Mouse (Mus musculus): ENCODE measurements around the gene Taf4.

Gene Taf4

GRCm38 (mm10) chr2:179976628-179977343, at the start of gene Taf4:
Gene Taf4 (minus strand): TSS chr2:179976646.
- DNase-seq (ENCODE audit: low spot score) = peak; percentile 86

- no peak for DNase-seq (ENCODE audit: low spot score)
Observed at GRCm38 (mm10) chr2:180025861-180026200, 49.4 kb upstream of the Taf4 start.

- peak; percentile 38 for DNase-seq (ENCODE audit: low spot score)
Observed at GRCm38 (mm10) chr2:180025135-180025860, 48.9 kb upstream of the Taf4 start.

DNA sequence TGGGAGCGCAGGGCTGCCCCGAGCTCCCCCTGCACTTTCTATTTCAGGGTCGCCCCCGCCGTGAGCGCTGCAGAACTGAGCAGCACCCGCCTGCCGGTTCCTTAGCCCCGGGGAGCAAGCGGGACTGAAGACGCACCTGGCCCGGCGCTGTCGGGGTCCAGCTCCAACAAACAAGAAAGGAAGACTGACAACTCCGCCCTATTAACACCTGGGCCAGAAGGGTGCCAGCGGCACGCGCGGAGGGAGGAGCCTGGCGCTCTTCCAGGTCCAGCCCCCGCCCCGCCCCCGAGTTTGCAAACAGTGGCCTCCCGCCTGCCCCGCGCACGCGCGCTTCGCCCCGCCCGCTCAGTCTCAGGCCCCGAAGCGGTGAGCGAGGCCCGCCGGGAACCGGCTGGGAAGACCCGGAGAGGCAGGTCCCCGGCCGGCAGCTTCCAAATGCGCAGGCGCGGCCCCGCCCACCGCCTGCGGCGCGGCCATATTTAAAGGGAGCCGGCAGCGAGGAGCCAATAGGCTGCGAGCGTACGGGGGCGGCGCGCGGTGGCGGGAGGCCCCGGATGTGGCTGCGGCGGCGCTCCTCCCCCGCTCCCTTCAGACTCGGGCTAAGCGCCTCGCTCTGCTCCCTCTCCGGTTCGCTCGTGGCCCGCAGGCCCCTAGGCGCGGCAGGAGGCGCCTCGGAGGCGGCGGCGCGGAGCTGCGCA, 48.1 kb upstream of the Taf4 start, which contains the start of gene Lsm14b:
Gene Lsm14b (plus strand): TSS at position 587 of the 698 bp plus-strand sequence.
- peak; percentile 98 for DNase-seq (ENCODE audit: low spot score)

DNA sequence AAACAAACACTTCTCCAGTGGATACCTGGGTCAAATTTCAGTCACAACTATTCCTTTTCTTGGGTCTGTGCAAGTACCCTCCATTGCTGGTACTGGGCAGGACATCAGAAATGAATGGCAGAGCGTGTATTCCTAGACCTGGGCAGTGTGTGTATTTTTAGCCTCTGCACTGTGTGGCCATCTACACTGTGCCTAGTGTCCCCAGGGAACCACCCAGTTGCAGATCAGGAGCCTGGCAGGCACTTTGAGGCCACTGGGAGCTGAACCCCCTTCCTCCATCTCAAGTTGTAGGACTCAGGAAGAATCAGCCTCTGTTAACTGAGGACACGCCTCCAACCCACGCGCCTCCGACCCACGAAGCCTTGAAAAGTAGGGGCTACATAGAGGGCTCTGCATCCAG, 46.3 kb upstream of the Taf4 start:
- DNase-seq (ENCODE audit: low spot score) = no peak

- no peak for DNase-seq (ENCODE audit: low spot score)
Observed at GRCm38 (mm10) chr2:180020919-180021318, 44.5 kb upstream of the Taf4 start.

DNA sequence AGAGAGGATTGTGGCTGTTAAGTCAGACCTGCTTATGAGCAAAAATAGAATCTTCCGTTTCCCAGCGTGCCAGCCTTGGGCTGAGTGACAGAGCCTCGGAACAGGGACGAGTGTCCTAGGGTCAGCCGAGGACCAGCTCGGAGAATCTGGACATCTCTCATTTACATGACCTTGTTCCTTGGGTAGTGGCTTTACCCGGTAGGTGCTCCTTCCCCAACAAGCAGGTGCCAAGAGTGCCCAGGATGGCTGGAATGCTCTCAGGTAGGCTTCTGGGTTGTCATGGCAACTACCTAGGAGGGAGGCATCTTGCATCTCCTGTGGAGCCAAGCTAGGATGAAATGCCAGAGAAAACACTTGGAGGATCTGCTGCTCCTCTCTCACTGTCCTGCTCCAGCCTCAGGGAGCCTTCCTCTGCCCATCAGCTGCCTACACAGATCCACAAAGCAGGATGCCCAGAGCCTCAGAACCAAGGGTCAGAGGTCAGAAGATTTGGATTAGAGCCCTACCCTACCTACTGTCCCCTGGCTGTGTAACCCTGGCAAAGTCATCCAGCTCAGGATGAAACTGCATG, 43.7 kb upstream of the Taf4 start:
- DNase-seq (ENCODE audit: low spot score) = no peak

GRCm38 (mm10) chr2:180018573-180018972, 42.1 kb upstream of the Taf4 start:
- DNase-seq (ENCODE audit: low spot score) = no peak

DNA sequence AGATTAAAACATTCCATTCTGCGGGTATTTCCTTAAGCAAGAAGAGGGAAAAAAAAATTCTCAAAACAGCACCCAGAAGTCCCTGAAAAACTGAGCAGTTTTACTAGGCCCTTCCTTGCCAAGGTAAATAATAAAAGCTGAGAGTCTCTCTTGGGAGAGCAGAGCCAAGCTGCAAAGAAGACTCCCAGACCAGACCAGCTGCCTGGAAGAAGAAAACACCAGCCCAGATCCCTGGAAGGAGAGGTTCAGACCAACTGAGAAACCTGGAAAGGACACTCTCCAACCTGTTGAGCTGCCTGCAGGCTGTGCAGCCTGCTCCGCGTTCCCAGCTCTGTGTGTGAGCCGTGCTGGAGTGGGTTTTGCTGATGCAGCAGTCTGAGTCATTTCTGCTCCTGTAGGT, 41.2 kb upstream of the Taf4 start:
- no peak for DNase-seq (ENCODE audit: low spot score)

GRCm38 (mm10) chr2:180013686-180014085, 37.2 kb upstream of the Taf4 start:
- no peak for DNase-seq (ENCODE audit: low spot score)

DNA sequence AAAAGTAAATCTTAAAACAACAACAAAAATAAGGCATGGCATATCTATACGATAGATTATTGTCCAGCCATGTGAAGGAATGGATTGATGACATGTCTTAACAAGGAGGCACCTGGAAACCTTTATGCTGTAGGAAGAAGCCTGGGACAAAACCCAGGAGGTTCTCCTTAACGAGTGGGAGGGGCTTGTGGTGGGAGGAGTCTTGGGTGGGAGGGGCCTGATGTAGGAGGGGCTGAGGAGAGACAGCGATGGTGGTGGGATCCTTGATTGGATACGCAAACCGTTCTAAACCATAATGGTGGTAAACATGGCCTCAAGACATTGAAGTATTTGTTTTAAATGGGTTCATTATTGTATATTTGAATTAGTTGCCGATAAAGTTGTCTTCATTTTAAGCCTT, 34.9 kb upstream of the Taf4 start:
- DNase-seq (ENCODE audit: low spot score) = no peak

- no peak for DNase-seq (ENCODE audit: low spot score)
Observed at GRCm38 (mm10) chr2:180010686-180011085, 34.2 kb upstream of the Taf4 start.

GRCm38 (mm10) chr2:180006352-180007017, 30.0 kb upstream of the Taf4 start:
- DNase-seq (ENCODE audit: low spot score) = no peak

DNA sequence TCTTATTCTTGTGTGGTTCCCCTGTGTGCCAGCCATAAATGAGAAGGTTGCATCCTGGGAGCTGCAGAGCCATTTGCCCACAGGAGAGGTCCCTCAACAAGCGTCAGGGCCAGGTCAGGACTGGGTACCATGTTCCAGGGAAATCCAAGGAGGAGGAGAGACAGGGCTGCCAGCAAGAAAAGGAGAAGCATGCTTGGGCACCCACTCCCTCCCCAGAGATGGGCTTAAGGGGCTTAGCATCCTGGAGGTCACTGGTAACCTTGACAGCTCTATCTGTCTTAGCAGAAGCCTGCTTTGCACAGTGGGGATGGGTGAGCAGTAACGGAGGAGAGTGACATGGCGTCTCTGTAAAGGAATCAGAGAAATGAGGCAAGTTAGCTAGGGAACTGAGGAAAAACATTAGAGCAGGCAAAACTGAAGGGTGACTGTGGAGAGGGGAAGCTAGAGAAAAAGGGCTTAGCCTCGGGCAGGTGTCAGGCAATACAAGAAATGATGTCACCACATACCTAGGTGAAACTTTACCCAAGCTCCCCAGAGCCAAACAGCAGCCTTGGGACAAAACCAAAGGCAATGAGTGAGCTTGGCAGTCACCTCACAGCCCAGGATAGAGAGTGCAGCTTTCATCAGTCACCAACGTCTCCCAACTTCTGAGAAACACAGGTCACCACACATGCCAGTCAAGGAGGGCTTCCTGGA, 29.4 kb upstream of the Taf4 start:
- no peak for DNase-seq (ENCODE audit: low spot score)

- DNase-seq (ENCODE audit: low spot score) = no peak
Observed at GRCm38 (mm10) chr2:180001635-180002034, 25.2 kb upstream of the Taf4 start.

GRCm38 (mm10) chr2:179998431-179998830, 22.0 kb upstream of the Taf4 start:
- DNase-seq (ENCODE audit: low spot score) = no peak

DNA sequence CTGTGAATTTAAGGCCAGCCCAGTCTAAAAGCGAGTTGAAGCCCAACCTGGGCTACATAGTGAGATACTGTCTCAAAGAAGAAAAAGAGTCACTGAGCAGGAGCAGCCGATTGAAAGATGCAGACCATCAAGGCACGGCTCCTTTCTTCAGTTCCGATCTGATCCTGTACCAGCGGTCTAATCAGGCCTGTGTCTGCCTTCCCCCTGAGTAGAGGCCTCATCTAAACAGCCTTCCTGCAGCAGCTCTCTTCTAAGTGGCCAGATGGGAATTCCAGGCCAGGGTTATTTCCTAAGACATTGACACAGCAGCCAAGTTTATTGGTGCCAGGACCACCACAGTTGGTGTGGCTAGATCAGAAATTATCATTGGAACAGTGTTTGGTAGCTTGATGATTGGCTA, 16.6 kb upstream of the Taf4 start:
- no peak for DNase-seq (ENCODE audit: low spot score)

GRCm38 (mm10) chr2:179989098-179989497, 12.7 kb upstream of the Taf4 start:
- DNase-seq (ENCODE audit: low spot score) = no peak

DNA sequence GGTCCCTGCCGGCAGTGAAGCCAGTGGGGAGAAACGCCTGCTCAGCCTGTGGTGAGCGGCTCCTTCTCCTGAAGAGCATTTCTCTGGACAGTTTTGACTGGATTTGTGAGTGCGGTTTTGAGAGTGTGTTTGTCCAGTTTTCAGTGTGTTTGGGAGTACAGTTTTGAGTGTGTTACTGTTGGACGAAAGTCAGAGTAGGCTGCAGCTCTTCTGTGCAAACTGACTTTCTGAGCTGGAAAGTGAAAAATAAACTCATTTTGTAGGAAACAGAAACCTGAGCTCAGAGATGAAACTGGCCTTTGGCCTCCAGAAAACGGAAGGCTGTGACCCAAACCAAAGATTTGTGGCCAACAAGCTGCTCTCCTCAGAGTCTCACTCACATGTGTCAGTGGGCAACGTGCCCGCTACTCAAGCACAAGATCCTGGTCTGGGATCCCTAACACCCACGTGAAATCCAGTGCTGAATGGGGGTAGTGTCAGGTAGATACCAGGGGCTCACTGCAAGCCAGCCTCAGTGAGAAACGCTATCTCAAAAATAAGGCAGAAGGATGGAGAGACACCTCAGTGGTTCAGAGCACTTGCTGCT, 10.1 kb upstream of the Taf4 start:
- no peak for DNase-seq (ENCODE audit: low spot score)

DNA sequence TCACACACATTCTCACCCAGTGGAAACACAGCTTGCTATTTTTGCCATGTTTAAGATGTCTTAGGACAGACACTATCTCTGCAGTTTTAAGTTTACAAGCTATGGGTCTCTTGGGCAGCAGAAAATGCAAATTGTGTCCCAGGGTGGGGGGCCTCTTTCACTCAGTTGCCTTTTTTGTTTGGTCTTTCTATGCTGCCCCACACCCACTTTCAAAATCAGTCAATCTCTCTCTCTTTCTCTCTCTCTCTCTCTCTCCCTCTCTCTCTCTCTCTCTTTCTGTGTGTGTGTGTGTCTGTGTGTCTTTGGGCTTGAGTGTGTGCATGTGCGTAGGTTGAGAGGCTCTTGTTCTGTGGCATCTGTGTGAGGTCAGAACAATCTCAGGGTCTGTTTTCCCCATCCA, 9.2 kb upstream of the Taf4 start:
- DNase-seq (ENCODE audit: low spot score) = no peak

DNA sequence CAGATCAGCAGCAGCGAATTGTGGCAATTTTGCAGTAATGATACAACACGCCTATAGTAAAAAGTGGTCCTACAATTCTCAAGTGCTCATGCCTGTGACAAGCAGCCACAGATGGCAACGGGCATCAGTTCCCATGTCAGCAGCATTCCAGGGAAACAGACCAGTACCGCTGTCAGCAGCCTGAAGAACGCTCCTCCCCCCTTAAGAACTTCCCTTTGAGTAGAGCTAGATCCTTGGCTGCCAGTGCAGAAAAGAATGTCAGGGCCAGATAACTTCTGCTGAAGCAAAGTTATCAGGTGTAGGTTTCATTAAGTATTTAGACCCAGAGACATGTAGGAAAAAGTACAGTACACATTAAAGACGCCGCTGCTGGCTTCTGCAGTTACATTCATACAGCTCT, 8.4 kb upstream of the Taf4 start:
- no peak for DNase-seq (ENCODE audit: low spot score)

Measured in ovary, postnatal 14 days (tissue).